ENCODE assay signal across 27 mouse cellular contexts in genomic region chr2:128249188-128249587, GRCm38 (mm10).
DNase-seq lines count a peak whose midpoint lies in the region; ATAC-seq and TF ChIP-seq lines count a peak whose summit lies in the region.
"Had no signal": no experiment of that assay in that cellular context is flagged by ENCODE, and none has a peak within 500 bp of the region (broad histone marks: within the 10 kb centered on the region; RNA-seq: fewer than 3 reads in every experiment).

No protein-coding gene starts in this region.

- no peak for TF ChIP-seq POLR2A in bone marrow, adult 2 months (IDR thresholded peaks at IDR 0.05; ENCODE audit: borderline replicate concordance, control insufficient read depth, low read depth, low read length)

- peak; percentile 21 for DNase-seq in 416B (ENCODE audit: low read depth)
- no peak for DNase-seq in natural killer cell, adult 2 months (ENCODE audit: low spot score in 2 of 2)
- no peak for DNase-seq in cerebellum, postnatal 10 days
- DNase-seq in cerebellum, postnatal 4 days (ENCODE audit: low spot score in 2 of 2): no peak
- DNase-seq: adrenal gland, postnatal 10 days; adrenal gland, postnatal 36 days; cerebellum, adult 11 months; cerebellum, adult 2 months; cerebellum, adult 9-11 months; cerebellum, postnatal 36 days; gastrocnemius, postnatal 10 days; gastrocnemius, postnatal 36 days; heart, postnatal 10 days; heart, postnatal 36 days had no signal

- H3K4me3 ChIP-seq in bone marrow, adult 2 months (replicated peaks; ENCODE audit: control insufficient read depth, low read depth, low read length): no peak overlapping the region
- H3K4me3 ChIP-seq: forebrain, embryonic 10.5 days; forebrain, embryonic 13.5 days; heart, embryonic 12.5 days; heart, embryonic 15.5 days; hindbrain, embryonic 10.5 days; hindbrain, embryonic 13.5 days; intestine, embryonic 15.5 days had no signal

- no peak for TF ChIP-seq CTCF in bone marrow, adult 2 months (IDR thresholded peaks at IDR 0.05; ENCODE audit: control insufficient read depth, insufficient read depth, low read length)

- H3K27ac ChIP-seq in bone marrow, adult 2 months (ENCODE audit: control insufficient read depth, insufficient read depth, low read depth, low read length, poor library complexity): peak overlapping the region; percentile 62; the same call in 1 of the 2 replicates
- H3K27ac ChIP-seq: forebrain, embryonic 10.5 days; forebrain, embryonic 13.5 days; heart, embryonic 15.5 days; hindbrain, embryonic 10.5 days; hindbrain, embryonic 13.5 days; intestine, embryonic 15.5 days had no signal

- peak; percentile 84 for ATAC-seq in megakaryocyte progenitor cell, adult 5-6 weeks (replicated peaks; ENCODE audit: poor library complexity)
- ATAC-seq: activated CD4-positive, CD25-positive, alpha-beta regulatory T cell, adult 4 months; CD4-positive, CD25-positive, alpha-beta regulatory T cell, adult 4 months; forebrain, embryonic 13.5 days; forebrain, embryonic 16.5 days; hindbrain, embryonic 16.5 days; intestine, embryonic 15.5 days had no signal

- peaks cover 4% of the 10 kb centered on the region; the same call in 1 of the 2 replicates for H3K4me1 ChIP-seq in bone marrow, adult 2 months (ENCODE audit: control insufficient read depth, insufficient read depth, low read length)
- H3K4me1 ChIP-seq: intestine, embryonic 15.5 days had no signal

- 61% methylated on average over 4 of the region's 4 CpGs for WGBS in bone marrow, adult 2 months
